Mouse (Mus musculus) hindbrain, embryonic 10.5 days (tissue): ENCODE data around the gene Gvin1. TPM values are rescaled to one million over a fixed set of nuclear protein-coding genes. Genes with fewer than 3 reads are reported as not detected.
"Not testable (repeated sequence)": the region's sequence is repeated elsewhere in the genome, so short reads cannot be mapped to it uniquely, and the experiment has no call there.

Source experiments
- DNase-seq: peaks from one replicate; pipeline ENCODE4 v3.0.0-alpha.2; 2017; ENCODE audit warnings: low spot score
- H3K27ac ChIP-seq: fragments of 300-500 bp; sonication (generic); 2 replicates; pipeline ENCODE4 v1.5.1; 2016; ENCODE audit warnings: mild to moderate bottlenecking, moderate library complexity
- H3K27me3 ChIP-seq: fragments of 300-500 bp; sonication (generic); 2 replicates; pipeline ENCODE4 v1.6.1; 2016; ENCODE audit warnings: mild to moderate bottlenecking; ENCODE audit not compliant: poor library complexity, insufficient read depth, severe bottlenecking
- H3K36me3 ChIP-seq: fragments of 300-500 bp; sonication (generic); 2 replicates; pipeline ENCODE4 v1.6.1; 2016; ENCODE audit warnings: mild to moderate bottlenecking, moderate library complexity
- H3K4me1 ChIP-seq: fragments of 300-500 bp; sonication (generic); replicated peaks from 2 replicates; pipeline ENCODE4 v1.6.1; 2016; ENCODE audit warnings: mild to moderate bottlenecking
- H3K4me3 ChIP-seq: fragments of 300-500 bp; sonication (generic); 2 replicates; pipeline ENCODE4 v1.5.1; 2016; ENCODE audit warnings: mild to moderate bottlenecking, moderate library complexity
- H3K9me3 ChIP-seq: fragments of 300-500 bp; sonication (generic); 2 replicates; pipeline ENCODE4 v1.6.1; 2016; ENCODE audit warnings: mild to moderate bottlenecking, moderate library complexity
- WGBS: fragments of 180-500 bp; shearing (Covaris S2); methylation state at CpG from one replicate; pipeline ENCODE4 v1.1.7; 2016; 5-methylcytosine and 5-hydroxymethylcytosine counted together
- polyA plus RNA-seq: library from polyadenylated mRNA; unstranded; fragments of >200 nt; fragmentation: Nextera tagmentation; extraction: Ambion mirVana; gene quantifications from 2 replicates; pipeline ENCODE4 v1.2.1, GENCODE M21; 2016

Gvin1 gene
- polyA plus RNA-seq, 1 experiment from 2014 or later, result 0.07 TPM

GRCm38 (mm10) chr7:106145013-106145754 is 69.9 kb downstream of the Gvin1 start:
- not testable (repeated sequence) for H3K4me3 ChIP-seq, H3K27ac ChIP-seq, H3K27me3 ChIP-seq, H3K4me1 ChIP-seq, DNase-seq, H3K36me3 ChIP-seq, H3K9me3 ChIP-seq
- WGBS, result 100% methylated on average over 1 of the region's 2 CpGs

DNA sequence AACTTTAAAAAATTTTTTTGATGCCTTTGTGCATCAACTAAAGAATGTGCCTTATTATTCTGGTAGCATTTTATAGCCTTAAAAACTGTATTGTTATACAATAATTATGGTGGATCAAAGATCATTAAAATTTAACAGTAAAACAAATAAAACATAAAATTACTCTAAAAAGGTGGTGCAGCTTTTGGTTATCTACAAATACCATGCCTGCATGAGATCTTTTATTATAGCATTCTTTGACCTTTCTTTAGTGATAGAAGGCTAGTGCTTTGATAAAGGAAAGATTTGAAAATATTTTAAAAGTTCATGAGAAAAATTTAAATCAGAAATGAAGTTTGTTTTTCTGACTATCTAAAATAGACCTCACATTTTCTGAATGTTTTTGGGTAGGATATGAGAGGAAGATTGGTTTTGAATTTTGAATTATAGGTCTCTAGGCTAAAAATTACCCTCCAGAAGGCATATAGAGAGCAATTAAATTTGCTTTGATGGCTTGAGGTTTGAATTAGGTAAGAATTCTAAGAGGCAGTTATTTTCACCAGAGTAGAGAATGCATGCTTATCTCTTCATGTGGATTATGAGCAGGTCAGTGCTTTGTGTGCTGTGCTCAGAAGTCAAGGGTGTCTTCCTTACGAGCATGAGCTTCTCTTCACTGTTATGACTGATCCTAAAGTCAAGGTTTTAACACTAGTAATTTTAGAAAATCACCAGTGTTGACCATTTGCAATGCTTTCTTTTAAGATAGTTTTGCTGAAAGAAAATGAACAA is 73.8 kb downstream of the Gvin1 start:
- H3K27me3 ChIP-seq, H3K4me3 ChIP-seq, H3K4me1 ChIP-seq, H3K36me3 ChIP-seq, DNase-seq, H3K27ac ChIP-seq, H3K9me3 ChIP-seq: not testable (repeated sequence)
- no CpG with 5 or more reads among the region's 1 CpGs for WGBS

GRCm38 (mm10) chr7:106117090-106117948 is 97.8 kb downstream of the Gvin1 start:
- WGBS, result no CpG with 5 or more reads among the region's 2 CpGs
- not testable (repeated sequence) for H3K4me3 ChIP-seq, H3K27me3 ChIP-seq, DNase-seq, H3K27ac ChIP-seq, H3K9me3 ChIP-seq, H3K36me3 ChIP-seq, H3K4me1 ChIP-seq
